Mouse (Mus musculus) T-cell, adult 2 months (primary cell): ENCODE measurements around the gene Gba2.
"Not testable (repeated sequence)": the region's sequence is repeated elsewhere in the genome, so short reads cannot be mapped to it uniquely, and the experiment has no call there.

ENCODE experiments used
- DNase-seq: peaks from one replicate; pipeline ENCODE4 v3.0.0; 2022; ENCODE audit warnings: low spot score

Gene Gba2

DNA sequence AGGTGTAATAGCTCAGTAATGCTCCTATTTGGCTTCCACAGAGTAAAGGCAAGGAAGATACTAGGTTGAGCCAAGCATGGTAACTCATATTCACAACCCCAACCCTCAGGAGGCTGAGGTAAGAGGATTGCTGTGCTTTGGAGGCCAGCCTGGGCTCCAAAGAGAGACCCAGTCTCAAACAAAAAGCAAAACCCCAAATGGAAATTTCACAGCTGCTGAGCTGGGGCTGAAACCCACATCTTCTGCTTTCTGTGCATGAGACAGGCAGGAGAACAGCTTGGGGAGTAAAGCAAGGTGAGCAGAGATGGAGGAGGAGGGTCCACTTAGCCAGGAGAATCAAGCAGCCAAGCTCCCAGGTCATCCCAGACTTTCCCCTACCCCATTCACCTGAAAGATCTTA, 24.8 kb downstream of the Gba2 start:
- DNase-seq: no peak

DNA sequence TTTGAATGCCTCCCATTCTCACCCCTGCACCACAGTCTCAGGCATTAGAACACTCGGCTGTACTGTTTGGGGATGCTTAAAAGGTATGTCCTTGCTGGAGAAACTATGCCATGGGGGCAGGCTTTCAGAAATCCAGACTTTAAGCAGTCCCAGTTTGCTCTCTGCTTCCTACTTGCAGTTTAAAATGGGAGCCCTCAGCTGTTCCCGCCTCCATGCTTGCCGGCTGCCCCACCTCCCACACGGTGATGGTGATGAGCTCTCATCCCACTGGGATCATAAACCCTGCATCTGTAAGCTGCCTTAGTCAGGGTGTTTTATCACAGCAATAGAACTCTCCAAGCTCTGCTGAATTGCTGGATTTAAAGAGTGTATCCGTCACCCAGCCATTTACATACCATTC, 26.2 kb downstream of the Gba2 start:
- DNase-seq: no peak

DNA sequence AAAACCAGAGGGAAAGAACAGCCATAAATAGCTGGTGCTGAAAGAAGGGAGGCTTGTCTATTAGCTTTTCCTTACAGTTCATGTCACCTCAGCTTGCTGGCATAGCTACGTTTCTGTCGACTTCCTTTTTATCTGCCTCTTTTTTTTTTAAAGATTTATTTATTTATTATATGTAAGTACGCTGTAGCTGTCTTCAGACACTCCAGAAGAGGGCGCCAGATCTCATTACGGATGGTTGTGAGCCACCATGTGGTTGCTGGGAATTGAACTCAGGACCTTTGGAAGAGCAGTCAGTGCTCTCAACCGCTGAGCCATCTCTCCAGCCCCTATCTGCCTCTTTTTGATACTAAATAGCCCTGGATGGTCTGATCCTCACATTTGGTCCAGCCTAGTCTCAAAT, 26.8 kb downstream of the Gba2 start:
- not testable (repeated sequence) for DNase-seq

DNA sequence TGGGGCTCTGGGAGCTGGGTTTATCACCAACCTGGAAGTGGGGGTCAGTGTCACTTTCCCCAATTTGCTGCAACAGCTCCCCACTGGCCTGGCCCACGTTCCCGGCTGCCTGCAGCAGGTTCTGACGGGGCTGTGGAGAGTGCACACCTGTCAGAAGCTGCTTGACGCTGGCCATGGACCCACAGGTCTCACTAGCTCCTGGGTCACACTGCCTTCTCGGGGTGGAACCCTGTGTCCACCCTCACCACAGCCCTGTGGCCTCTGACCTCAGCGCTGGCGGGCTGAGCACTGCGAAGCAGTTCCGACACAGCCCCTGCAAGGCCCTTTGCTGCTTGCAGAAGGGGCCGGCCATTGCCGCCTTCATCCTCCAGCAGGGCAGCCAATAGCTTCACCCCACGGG, 29.6 kb downstream of the Gba2 start:
- no peak for DNase-seq

DNA sequence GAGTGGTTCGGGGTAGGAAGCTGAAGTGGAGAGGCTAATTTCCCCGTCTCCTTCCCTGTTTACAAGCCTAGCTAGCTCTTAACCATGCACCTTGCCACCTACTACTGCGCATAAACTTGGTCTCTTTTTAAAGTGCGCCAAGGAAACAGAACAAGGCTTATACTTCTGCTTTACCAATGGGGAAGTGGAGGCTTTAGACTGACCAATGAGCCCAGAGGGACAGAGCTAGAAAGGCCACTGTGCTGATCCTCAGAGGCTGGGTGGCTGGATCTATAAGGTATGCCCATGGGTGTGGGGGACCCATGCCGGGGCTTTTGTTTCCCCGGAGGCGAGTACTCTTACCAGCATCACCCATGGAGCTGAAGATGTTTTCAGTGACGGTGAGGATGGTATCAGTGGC, 31.5 kb downstream of the Gba2 start:
- DNase-seq: no peak

DNA sequence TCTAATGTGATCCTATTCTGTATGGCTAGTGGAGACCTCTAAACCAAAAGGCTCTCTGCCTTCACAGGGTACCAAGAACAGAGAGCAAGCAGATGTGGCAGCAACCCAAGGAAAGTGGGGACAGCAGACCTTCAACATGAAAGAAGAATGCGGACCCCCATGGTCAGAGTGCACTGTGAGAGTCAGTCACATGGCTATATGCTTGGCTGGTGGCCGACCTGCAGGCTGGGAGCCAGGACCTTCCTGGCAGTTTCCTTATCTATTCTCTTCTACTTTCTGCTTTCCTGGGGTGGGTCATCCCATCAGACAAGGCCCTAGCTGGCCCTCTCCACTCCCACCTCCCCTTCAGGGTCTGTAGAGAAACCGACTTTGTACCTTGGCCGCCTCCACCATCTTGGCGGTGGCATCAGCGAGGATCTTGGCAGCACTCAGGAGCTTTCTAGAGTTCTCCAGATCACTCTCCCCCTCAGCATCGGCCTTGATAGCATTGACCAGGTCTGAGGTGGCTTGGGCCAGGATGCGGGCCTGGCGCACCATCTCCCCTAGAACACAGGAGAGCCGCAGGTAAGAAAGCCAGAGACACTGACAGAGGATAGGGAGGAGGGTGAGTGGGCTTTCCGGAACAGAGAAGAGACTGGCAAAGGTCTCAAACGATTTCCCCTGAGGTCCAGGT, 32.2 kb downstream of the Gba2 start:
- DNase-seq: no peak

DNA sequence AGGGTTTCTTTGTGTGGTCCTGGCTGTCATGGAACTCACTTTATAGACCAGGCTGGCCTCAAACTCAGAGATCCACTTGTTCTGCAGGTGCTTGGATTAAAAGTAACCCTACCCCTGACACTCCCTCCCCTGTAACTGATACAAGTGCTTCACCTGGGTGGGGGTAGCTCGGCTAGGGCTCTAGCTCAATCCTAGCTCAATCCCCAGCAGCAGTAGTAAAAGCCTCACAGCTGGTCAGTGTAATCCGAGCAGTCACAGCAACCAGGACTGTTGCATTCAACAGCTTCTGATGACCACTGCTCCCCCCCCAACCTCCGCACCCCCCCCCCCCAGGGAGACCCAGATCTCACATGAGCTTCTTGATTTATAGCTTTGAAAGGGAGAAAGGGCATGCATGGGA, 36.6 kb downstream of the Gba2 start:
- no peak for DNase-seq

DNA sequence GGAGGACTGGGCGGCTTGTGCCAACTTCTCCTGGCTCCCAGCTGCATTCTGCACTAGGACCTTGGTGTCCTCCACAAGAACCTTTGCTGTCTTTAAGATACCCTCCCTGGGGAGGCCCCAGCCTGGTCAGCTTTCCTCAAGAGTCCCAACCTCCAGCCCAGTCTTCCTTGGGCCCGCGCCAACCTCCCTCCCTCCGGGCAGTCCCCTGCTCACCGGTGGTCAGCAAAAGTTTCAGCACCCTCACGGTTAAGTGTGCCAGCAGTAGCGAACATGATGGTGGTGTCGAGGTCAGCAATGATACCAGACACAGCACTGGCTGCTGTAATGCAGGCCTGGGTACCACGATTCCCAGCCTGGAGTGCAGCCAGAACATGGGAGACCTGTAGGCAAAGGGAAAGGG, 42.6 kb downstream of the Gba2 start:
- no peak for DNase-seq

DNA sequence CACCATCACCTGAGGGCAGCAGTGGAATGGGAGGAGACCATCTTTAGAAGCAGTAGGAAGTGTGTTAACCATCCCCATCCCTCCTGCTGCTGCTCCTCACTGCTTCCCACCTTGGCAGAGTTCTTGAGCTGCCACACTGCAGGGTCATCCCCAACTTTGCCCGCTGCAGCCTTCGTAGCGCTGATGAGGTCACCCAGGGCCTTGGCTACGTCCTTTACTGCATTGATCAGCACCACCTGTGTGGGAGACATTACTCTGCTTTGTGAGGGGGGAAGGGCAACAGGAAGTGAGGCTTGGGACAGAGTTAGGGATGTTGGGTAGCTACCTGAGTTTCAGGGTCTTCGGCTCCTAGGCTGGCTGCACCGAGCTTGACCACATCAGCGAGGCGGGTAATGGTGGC, 43.0 kb downstream of the Gba2 start:
- DNase-seq: no peak

DNA sequence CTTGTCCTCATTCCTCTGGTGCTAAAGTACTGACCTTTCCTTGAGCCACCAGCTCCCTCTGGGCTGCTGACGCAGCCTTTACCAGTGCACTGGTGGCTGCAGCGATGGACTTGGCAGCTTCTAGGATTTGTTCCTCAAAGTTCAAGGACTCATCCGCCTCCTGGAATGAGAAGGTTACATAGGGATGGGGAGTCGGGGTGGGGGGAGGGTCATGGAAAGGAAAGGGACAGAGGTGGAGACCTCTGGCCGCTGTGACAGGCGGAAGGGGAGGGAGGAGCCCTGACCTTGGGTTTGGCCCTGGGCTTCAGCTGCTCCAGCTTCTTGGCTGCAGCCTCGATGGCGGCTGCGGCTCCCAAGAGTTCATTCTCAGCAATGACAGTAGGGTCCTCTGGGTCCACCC, 45.4 kb downstream of the Gba2 start:
- no peak for DNase-seq

DNA sequence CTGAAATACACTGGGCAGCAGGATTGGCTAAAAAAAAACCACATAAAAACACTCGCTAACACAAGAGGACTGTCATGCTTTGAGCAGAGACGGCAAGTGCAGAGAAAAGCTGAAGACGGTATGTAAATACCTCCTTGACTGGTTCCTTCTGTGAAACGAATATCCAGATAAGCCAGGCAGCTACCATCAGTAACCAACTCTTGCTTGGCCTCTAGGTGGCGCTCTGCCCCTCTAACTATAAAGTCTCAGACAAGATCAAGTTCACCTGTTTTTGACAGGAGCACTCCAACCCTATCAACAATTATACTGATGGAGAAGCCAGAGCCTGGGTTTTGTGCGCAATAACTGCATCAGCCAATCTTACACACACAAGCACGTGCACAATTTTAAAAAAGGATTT, 48.1 kb downstream of the Gba2 start:
- peak; percentile 77 for DNase-seq

DNA sequence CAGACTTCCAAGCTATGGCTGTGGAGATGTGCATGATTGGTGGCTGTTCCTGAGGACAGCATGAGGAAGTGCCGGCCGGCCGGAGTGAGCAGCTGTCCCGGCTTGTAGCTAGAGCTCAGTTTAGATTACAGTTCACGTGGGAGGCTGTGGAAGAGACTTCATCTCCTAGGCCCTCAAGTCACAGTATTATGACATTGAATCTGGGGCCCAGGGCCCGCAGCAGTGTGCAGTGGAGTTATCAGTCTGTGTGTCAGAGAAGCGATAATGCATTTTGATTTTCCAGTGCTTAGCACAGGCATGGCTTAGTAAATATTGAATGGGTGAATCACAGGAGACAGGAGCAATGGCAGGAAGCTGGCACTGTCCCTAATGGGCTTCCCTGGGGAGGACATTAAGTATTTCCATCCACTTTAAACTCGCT, 48.6 kb downstream of the Gba2 start:
- DNase-seq: no peak

DNA sequence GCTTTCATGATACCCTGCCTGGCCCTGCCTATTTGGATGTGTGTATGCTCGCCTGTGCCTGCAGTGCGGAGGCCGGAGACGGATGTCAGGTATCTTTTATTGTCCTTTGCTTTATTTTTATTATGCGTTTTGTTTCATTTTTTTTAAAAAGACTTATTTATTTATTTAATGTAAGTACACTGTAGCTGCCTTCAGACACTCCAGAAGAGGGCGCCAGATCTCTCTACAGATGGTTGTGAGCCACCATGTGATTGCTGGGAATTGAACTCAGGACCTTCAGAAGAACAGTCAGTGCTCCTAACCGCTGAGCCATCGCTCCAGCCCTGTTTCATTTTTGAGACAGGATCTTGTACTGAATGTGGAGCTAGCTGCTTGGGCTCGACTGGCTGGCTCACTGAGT, 50.2 kb downstream of the Gba2 start:
- DNase-seq: no peak

DNA sequence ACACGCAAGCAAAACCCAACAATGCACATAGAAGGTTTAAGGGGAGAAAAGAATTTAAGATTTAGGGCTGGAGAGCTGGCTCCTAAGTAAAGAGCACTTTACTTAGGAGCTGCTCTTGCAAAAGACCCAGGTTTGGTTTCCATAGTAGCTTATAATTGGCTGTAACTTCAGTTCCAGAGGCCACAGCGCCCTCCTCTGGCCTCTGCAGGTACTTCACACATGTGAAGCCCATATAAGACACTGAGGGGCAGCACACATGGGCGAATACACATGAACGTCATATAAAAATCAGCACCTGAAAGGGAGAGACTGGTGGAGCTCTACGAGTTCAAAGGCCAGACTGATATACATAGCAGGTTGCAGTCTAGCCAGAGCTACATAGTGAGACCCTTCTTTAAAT, 50.8 kb downstream of the Gba2 start:
- peak; percentile 26 for DNase-seq

DNA sequence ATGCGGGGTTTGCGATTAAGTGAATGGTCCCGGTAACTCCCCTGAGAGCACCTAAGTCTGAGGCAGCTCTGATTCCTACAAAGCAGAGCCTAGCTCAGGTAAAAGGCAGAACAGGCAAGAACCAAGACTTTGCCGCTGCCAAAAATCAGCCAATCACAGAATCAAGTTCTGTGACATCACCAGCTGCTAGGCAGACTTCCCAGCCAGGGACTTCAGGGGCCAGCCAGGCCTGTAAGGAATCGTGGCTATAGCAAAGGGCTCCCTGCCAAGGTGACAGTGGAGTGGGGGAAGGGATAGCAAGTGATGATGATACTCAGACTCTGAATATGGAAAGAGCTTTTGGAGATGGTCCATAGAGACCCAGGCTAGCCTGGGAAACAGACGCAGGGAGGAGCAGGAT, 58.7 kb downstream of the Gba2 start:
- DNase-seq: peak; percentile 80

DNA sequence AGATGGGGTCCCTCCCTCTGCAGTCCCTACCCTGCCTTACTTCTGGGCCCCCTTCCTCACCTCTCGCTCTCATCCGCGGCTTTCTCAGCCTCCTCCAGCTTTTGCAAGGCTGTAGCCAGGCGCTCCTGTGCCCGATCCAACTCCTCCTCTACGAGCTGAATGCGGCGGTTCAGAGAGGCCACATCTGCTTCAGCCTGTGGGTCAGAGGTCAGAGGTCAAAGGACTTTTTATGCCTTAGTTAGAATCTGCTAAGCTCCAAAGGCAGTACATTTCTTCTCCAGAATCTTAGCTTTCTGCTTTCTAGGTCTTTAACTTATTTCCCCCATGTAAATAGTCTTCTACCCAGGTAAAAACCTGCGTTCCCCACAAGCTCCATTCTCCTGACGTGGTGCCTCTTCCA, 59.1 kb downstream of the Gba2 start:
- DNase-seq: no peak
